Mouse (Mus musculus) neural tube, embryonic 13.5 days (tissue): Measurements from ENCODE around the gene Kcne1l. TPM values are rescaled to one million over a fixed set of nuclear protein-coding genes. Genes with fewer than 3 reads are reported as not detected.

Source experiments
- ATAC-seq: fragments of 200-750 bp; cut with Nextera tagmentation; 2 replicates; pipeline ENCODE4 v1.8.0; 2017; ENCODE audit warnings: low read depth, mild to moderate bottlenecking, moderate TSS enrichment, moderate library complexity
- H3K27ac ChIP-seq: fragments of 300-500 bp; sonication (generic); replicated peaks from 2 replicates; pipeline ENCODE4 v1.5.1; 2015; ENCODE audit warnings: moderate library complexity, mild to moderate bottlenecking, inconsistent platforms
- H3K27me3 ChIP-seq: fragments of 300-500 bp; sonication (generic); 2 replicates; pipeline ENCODE4 v1.6.1; 2015; ENCODE audit warnings: mild to moderate bottlenecking, inconsistent platforms
- H3K36me3 ChIP-seq: fragments of 300-500 bp; sonication (generic); 2 replicates; pipeline ENCODE4 v1.6.1; 2015; ENCODE audit warnings: mild to moderate bottlenecking, inconsistent platforms
- H3K4me1 ChIP-seq: fragments of 300-500 bp; sonication (generic); replicated peaks from 2 replicates; pipeline ENCODE4 v1.6.1; 2015; ENCODE audit warnings: inconsistent platforms
- H3K4me2 ChIP-seq: fragments of 300-500 bp; sonication (generic); 2 replicates; pipeline ENCODE4 v1.6.1; 2015; ENCODE audit warnings: inconsistent platforms, mild to moderate bottlenecking, moderate library complexity
- H3K4me3 ChIP-seq: fragments of 300-500 bp; sonication (generic); 2 replicates; pipeline ENCODE4 v1.5.1; 2015; ENCODE audit warnings: mild to moderate bottlenecking, inconsistent platforms
- H3K9ac ChIP-seq: fragments of 300-500 bp; sonication (generic); 2 replicates; pipeline ENCODE4 v1.6.1; 2015; ENCODE audit warnings: moderate library complexity, mild to moderate bottlenecking, inconsistent platforms
- H3K9me3 ChIP-seq: fragments of 300-500 bp; sonication (generic); 2 replicates; pipeline ENCODE4 v1.6.1; 2016; ENCODE audit warnings: inconsistent platforms
- WGBS: fragments of 180-500 bp; shearing (Covaris S2); methylation state at CpG from one replicate; pipeline ENCODE4 v1.1.7; 2015; 5-methylcytosine and 5-hydroxymethylcytosine counted together
- polyA plus RNA-seq: library from polyadenylated mRNA; unstranded; fragments of >200 nt; fragmentation: Nextera tagmentation; extraction: Ambion mirVana; gene quantifications from 2 replicates; pipeline ENCODE4 v1.2.1, GENCODE M21; 2015

Kcne1l gene
- polyA plus RNA-seq, 1 experiment from 2014 or later = 46.2 TPM

GRCm38 (mm10) chrX:142285905-142286304 lies 20.2 kb downstream of the Kcne1l start:
- no peak for ATAC-seq
- Histone ChIP-seq H3K27ac (no peak overlapping the region), H3K9ac (no peak overlapping the region), H3K4me1 (no peaks in the 10 kb centered on the region), H3K27me3 (peaks cover 31% of the 10 kb centered on the region; the same call in 1 of the 2 replicates), H3K4me2 (no peak overlapping the region), H3K36me3 (no peaks in the 10 kb centered on the region), H3K9me3 (no peaks in the 10 kb centered on the region), H3K4me3 (no peak overlapping the region)
- WGBS = 61% methylated on average over 5 of the region's 5 CpGs

DNA sequence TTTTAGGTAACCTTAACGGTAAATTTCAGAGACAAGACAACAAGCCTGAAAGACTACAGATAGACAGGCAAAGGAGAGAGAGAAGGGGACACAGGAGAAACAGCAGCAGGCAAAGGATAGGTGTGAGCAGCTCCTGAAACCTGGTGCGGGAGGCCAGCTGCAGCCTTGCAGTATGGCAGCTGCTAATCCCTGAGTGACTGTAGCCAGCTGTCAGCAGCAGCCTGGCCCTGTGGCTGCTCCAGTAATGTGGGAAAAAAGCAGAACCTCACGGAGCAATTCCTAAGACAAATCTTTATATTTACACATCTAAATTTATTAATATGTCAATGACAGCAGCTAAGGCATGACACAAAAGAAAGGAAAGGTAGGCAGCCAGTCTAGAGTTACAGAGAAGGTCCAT lies 29.5 kb downstream of the Kcne1l start:
- ATAC-seq = no peak
- 59% methylated on average over 3 of the region's 3 CpGs for WGBS
- no peaks in the 10 kb centered on the region for H3K36me3 ChIP-seq

GRCm38 (mm10) chrX:142276031-142276430 lies 30.1 kb downstream of the Kcne1l start:
- Histone ChIP-seq H3K36me3 (no peaks in the 10 kb centered on the region), H3K27me3 (peaks cover 13% of the 10 kb centered on the region; the same call in 1 of the 2 replicates), H3K9ac (no peak overlapping the region), H3K9me3 (no peaks in the 10 kb centered on the region), H3K27ac (no peak overlapping the region), H3K4me1 (no peaks in the 10 kb centered on the region), H3K4me3 (no peak overlapping the region), H3K4me2 (no peak overlapping the region)
- no peak for ATAC-seq
- WGBS = 73% methylated on average over 3 of the region's 3 CpGs

More for the DNA sequence above, 29.5 kb downstream of the Kcne1l start:
- Histone ChIP-seq H3K9ac (no peak overlapping the region), H3K4me3 (no peak overlapping the region), H3K27ac (no peak overlapping the region), H3K4me2 (no peak overlapping the region), H3K4me1 (no peaks in the 10 kb centered on the region), H3K9me3 (no peaks in the 10 kb centered on the region), H3K27me3 (peaks cover 11% of the 10 kb centered on the region; the same call in 1 of the 2 replicates)

Other genes starting within 250 kb of the Kcne1l start
- gene Gucy2f, start 109.4 kb downstream of the Kcne1l start, polyA plus RNA-seq = 0.06 TPM in 2 replicates
- gene Nxt2, start 79.5 kb downstream of the Kcne1l start, polyA plus RNA-seq = 14.7 and 15.0 TPM in 2 replicates
- gene Acsl4, start 84.2 kb upstream of the Kcne1l start, polyA plus RNA-seq = 19.3 and 21.7 TPM in 2 replicates